Mouse (Mus musculus): ENCODE measurements around the gene Gnaq. TPM values are rescaled to one million over a fixed set of nuclear protein-coding genes. Genes with fewer than 3 reads are reported as not detected.

Gnaq gene
- total RNA-seq, 2 experiments from 2014 or later, result 197 to 209 TPM

Small RNA genes within 50 kb of the gene (microRNA-seq; reads per million reads assigned to microRNA genes)
- not detected for gene Mir496b

Other genes starting within 250 kb of the Gnaq start
- 10 to 100 TPM; 92.8 to 94.9 TPM for gene Psat1, start 185.5 kb upstream of the Gnaq start, total RNA-seq (2021)
- 10 to 100 TPM; 12.8 to 13.6 TPM for gene Cep78, start 147.8 kb upstream of the Gnaq start, total RNA-seq (2021)